Mouse (Mus musculus) myocyte (in vitro differentiated cells): ENCODE data around the gene Dpp6. TPM values are rescaled to one million over a fixed set of nuclear protein-coding genes. Genes with fewer than 3 reads are reported as not detected.

ENCODE experiments used
- H3K27me3 ChIP-seq: one replicate; pipeline ENCODE4 v1.6.1; 2011; ENCODE audit not compliant: control insufficient read depth, insufficient read depth, insufficient read length
- H3K36me3 ChIP-seq: one replicate; pipeline ENCODE4 v1.6.1; 2011; ENCODE audit not compliant: control insufficient read depth, insufficient read depth
- H3K4me2 ChIP-seq: one replicate; pipeline ENCODE4 v1.6.1; 2011; ENCODE audit warnings: low read depth, control low read depth
- H3K4me3 ChIP-seq: one replicate; pipeline ENCODE4 v1.5.1; 2011; ENCODE audit warnings: mild to moderate bottlenecking, control low read depth, moderate library complexity
- H3K79me2 ChIP-seq: one replicate; pipeline ENCODE4 v1.6.1; 2011; ENCODE audit not compliant: control insufficient read depth, insufficient read depth
- H3ac ChIP-seq: one replicate; pipeline ENCODE4 v1.6.1; 2011; ENCODE audit not compliant: control insufficient read depth, insufficient read length
- CEBPB ChIP-seq: IDR thresholded peaks from 2 replicates; pipeline ENCODE4 v1.6.1; 2011; ENCODE audit warnings: mild to moderate bottlenecking, moderate library complexity; ENCODE audit not compliant: poor library complexity, insufficient read depth, severe bottlenecking
- E2F4 ChIP-seq: IDR thresholded peaks from one replicate; pipeline ENCODE4 v1.6.1; 2011; ENCODE audit warnings: mild to moderate bottlenecking, control low read depth, moderate library complexity; ENCODE audit not compliant: insufficient read depth
- MAX ChIP-seq: IDR thresholded peaks from one replicate; pipeline ENCODE4 v1.6.1; 2011; ENCODE audit warnings: low read depth, mild to moderate bottlenecking, control low read depth
- MYOD1 ChIP-seq, 3 experiments: IDR thresholded peaks; one replicate each; pipeline ENCODE4 v1.6.1; 2011; ENCODE audit warnings: control low read depth in 2 of 3, low read depth in 2 of 3, mild to moderate bottlenecking in 2 of 3, moderate library complexity in 1 of 3; ENCODE audit not compliant: insufficient read length in 2 of 3, control insufficient read depth in 1 of 3
- MYOG ChIP-seq, 3 experiments: IDR thresholded peaks; one replicate each; pipeline ENCODE4 v1.6.1; 2011; ENCODE audit warnings: control low read depth in 2 of 3, low read depth in 2 of 3, mild to moderate bottlenecking in 2 of 3; ENCODE audit not compliant: insufficient read length in 2 of 3, control insufficient read depth in 1 of 3, insufficient read depth in 1 of 3
- POLR2A ChIP-seq: IDR thresholded peaks from one replicate; pipeline ENCODE4 v1.6.1; 2011; ENCODE audit warnings: low read depth, mild to moderate bottlenecking, control low read depth, moderate library complexity; ENCODE audit not compliant: insufficient read length
- POLR2AphosphoS2 ChIP-seq: IDR thresholded peaks from one replicate; pipeline ENCODE4 v1.6.1; 2011; ENCODE audit warnings: low read depth, control low read depth; ENCODE audit not compliant: insufficient read length
- REST ChIP-seq: IDR thresholded peaks from one replicate; pipeline ENCODE4 v1.6.1; 2011; ENCODE audit warnings: mild to moderate bottlenecking, control low read depth, moderate library complexity; ENCODE audit not compliant: insufficient read depth, insufficient read length
- SRF ChIP-seq: IDR thresholded peaks from one replicate; pipeline ENCODE4 v1.6.1; 2011; ENCODE audit warnings: low read depth; ENCODE audit not compliant: control insufficient read depth, insufficient read length
- TCF12 ChIP-seq: IDR thresholded peaks from one replicate; pipeline ENCODE4 v1.6.1; 2011; ENCODE audit warnings: mild to moderate bottlenecking, control low read depth; ENCODE audit not compliant: poor library complexity, insufficient read depth, severe bottlenecking
- TCF3 ChIP-seq: IDR thresholded peaks from one replicate; pipeline ENCODE4 v1.6.1; 2011; ENCODE audit warnings: low read depth, control low read depth; ENCODE audit not compliant: insufficient read length
- USF1 ChIP-seq: IDR thresholded peaks from one replicate; pipeline ENCODE4 v1.6.1; 2011; ENCODE audit warnings: low read depth, mild to moderate bottlenecking, control low read depth, moderate library complexity
- polyA plus RNA-seq: library from polyadenylated mRNA; unstranded; fragments of >200 nt; fragmentation: generic; extraction: Trizol; gene quantifications from one replicate; pipeline ENCODE4 v1.2.1, GENCODE M21; 2012; ENCODE audit warnings: missing spikeins

The Dpp6 gene
- polyA plus RNA-seq, 1 experiment: 0.06 TPM

GRCm38 (mm10) chr5:27035291-27035690 is 218.3 kb downstream of the Dpp6 start:
- Histone ChIP-seq H3K36me3 (no peaks in the 10 kb centered on the region), H3K4me3 (no peak overlapping the region)
- no peak for TF ChIP-seq MYOG (IDR thresholded peaks at IDR 0.05; ENCODE audit: control insufficient read depth in 1 of 3, insufficient read depth in 1 of 3, insufficient read length in 2 of 3, low read depth in 2 of 3)
- TF ChIP-seq TCF12: no peak
- no peak for TF ChIP-seq TCF3
- TF ChIP-seq POLR2AphosphoS2: no peak
- no peak for TF ChIP-seq SRF
- TF ChIP-seq CEBPB: no peak
- no peak for TF ChIP-seq E2F4
- no peak for TF ChIP-seq REST
- no peak for TF ChIP-seq MAX
- TF ChIP-seq USF1: no peak
- TF ChIP-seq MYOD1 (IDR thresholded peaks at IDR 0.05; ENCODE audit: control insufficient read depth in 1 of 3, insufficient read length in 2 of 3, low read depth in 2 of 3): no peak
- TF ChIP-seq POLR2A: no peak

GRCm38 (mm10) chr5:27035891-27036290 is 218.9 kb downstream of the Dpp6 start:
- Histone ChIP-seq H3K27me3 (no peaks in the 10 kb centered on the region), H3K79me2 (no peaks in the 10 kb centered on the region), H3ac (no peak overlapping the region), H3K4me3 (no peak overlapping the region), H3K36me3 (no peaks in the 10 kb centered on the region), H3K4me2 (no peak overlapping the region)
- no peak for TF ChIP-seq USF1
- no peak for TF ChIP-seq CEBPB
- TF ChIP-seq SRF: no peak
- no peak for TF ChIP-seq TCF12
- no peak for TF ChIP-seq MYOD1 (IDR thresholded peaks at IDR 0.05; ENCODE audit: control insufficient read depth in 1 of 3, insufficient read length in 2 of 3, low read depth in 2 of 3)
- TF ChIP-seq MYOG (IDR thresholded peaks at IDR 0.05; ENCODE audit: control insufficient read depth in 1 of 3, insufficient read depth in 1 of 3, insufficient read length in 2 of 3, low read depth in 2 of 3): no peak
- TF ChIP-seq TCF3: no peak
- TF ChIP-seq REST: no peak
- no peak for TF ChIP-seq POLR2A
- no peak for TF ChIP-seq E2F4
- TF ChIP-seq MAX: no peak
- no peak for TF ChIP-seq POLR2AphosphoS2

More at GRCm38 (mm10) chr5:27035291-27035690, 218.3 kb downstream of the Dpp6 start:
- H3K79me2 ChIP-seq: no peaks in the 10 kb centered on the region
- H3ac ChIP-seq: no peak overlapping the region
- no peak overlapping the region for H3K4me2 ChIP-seq
- no peaks in the 10 kb centered on the region for H3K27me3 ChIP-seq

GRCm38 (mm10) chr5:27037796-27038195 is 220.8 kb downstream of the Dpp6 start:
- H3K4me3 ChIP-seq: no peak overlapping the region
- no peaks in the 10 kb centered on the region for H3K79me2 ChIP-seq
- H3K27me3 ChIP-seq: no peaks in the 10 kb centered on the region
- H3K4me2 ChIP-seq: no peak overlapping the region
- no peaks in the 10 kb centered on the region for H3K36me3 ChIP-seq
- TF ChIP-seq TCF12: no peak
- no peak for TF ChIP-seq MAX
- no peak for TF ChIP-seq POLR2A
- no peak for TF ChIP-seq CEBPB
- TF ChIP-seq REST: no peak
- TF ChIP-seq MYOG (IDR thresholded peaks at IDR 0.05; ENCODE audit: control insufficient read depth in 1 of 3, insufficient read depth in 1 of 3, insufficient read length in 2 of 3, low read depth in 2 of 3): no peak
- TF ChIP-seq USF1: no peak
- TF ChIP-seq TCF3: no peak
- TF ChIP-seq MYOD1 (IDR thresholded peaks at IDR 0.05; ENCODE audit: control insufficient read depth in 1 of 3, insufficient read length in 2 of 3, low read depth in 2 of 3): no peak
- TF ChIP-seq E2F4: no peak
- TF ChIP-seq SRF: no peak
- no peak for TF ChIP-seq POLR2AphosphoS2
- no peak overlapping the region for H3ac ChIP-seq

- no peak overlapping the region for H3K4me2 ChIP-seq
- no peaks in the 10 kb centered on the region for H3K36me3 ChIP-seq
- TF ChIP-seq SRF (no peak), MAX (no peak), E2F4 (no peak), TCF3 (no peak), MYOD1 (IDR thresholded peaks at IDR 0.05; ENCODE audit: control insufficient read depth in 1 of 3, insufficient read length in 2 of 3, low read depth in 2 of 3) (no peak), POLR2A (no peak), REST (no peak), MYOG (IDR thresholded peaks at IDR 0.05; ENCODE audit: control insufficient read depth in 1 of 3, insufficient read depth in 1 of 3, insufficient read length in 2 of 3, low read depth in 2 of 3) (no peak), POLR2AphosphoS2 (no peak)
- no peak overlapping the region for H3K4me3 ChIP-seq
- H3K79me2 ChIP-seq: no peaks in the 10 kb centered on the region
- H3K27me3 ChIP-seq: no peaks in the 10 kb centered on the region
- no peak overlapping the region for H3ac ChIP-seq
These were observed 231.2 kb downstream of the Dpp6 start for GRCm38 (mm10) chr5:27048167-27048566.
